Mouse (Mus musculus) embryonic fibroblast, embryonic 13.5 days (primary cell): ENCODE results near the gene Rad54l. TPM values are rescaled to one million over a fixed set of nuclear protein-coding genes. Genes with fewer than 3 reads are reported as not detected.
A peak's percentile ranks its signal among the peaks of the same experiment; 100 is the strongest.

Experiments
- H3K27ac ChIP-seq: 2 replicates; pipeline ENCODE4 v1.5.1; 2012; ENCODE audit warnings: low read length, control low read depth, inconsistent platforms; ENCODE audit not compliant: insufficient read depth
- H3K4me1 ChIP-seq: 2 replicates; pipeline ENCODE4 v1.6.1; 2011; ENCODE audit warnings: low read length; ENCODE audit not compliant: control insufficient read depth, insufficient read depth
- H3K4me3 ChIP-seq: 2 replicates; pipeline ENCODE4 v1.5.1; 2011; ENCODE audit warnings: mild to moderate bottlenecking, control low read depth, low read length; ENCODE audit not compliant: insufficient read depth
- CTCF ChIP-seq: IDR thresholded peaks from 2 replicates; pipeline ENCODE4 v1.5.1; 2011; ENCODE audit warnings: mild to moderate bottlenecking, control low read depth, low read length, moderate library complexity, borderline replicate concordance; ENCODE audit not compliant: insufficient read depth
- POLR2A ChIP-seq: IDR thresholded peaks from 2 replicates; pipeline ENCODE4 v1.6.1; 2011; ENCODE audit warnings: low read depth, mild to moderate bottlenecking, control low read depth, low read length, moderate library complexity
- polyA plus RNA-seq: library from polyadenylated mRNA; stranded (reverse); fragments of >200 nt; gene quantifications from 2 replicates; pipeline ENCODE4 v1.2.4, GENCODE M21; 2011; ENCODE audit warnings: low read depth; ENCODE audit not compliant: missing spikeins, insufficient read length

Rad54l gene
- polyA plus RNA-seq, 1 experiment: 12.9 TPM

- H3K4me3 ChIP-seq: no peak overlapping the region
- H3K4me1 ChIP-seq: no peaks in the 10 kb centered on the region
- no peak overlapping the region for H3K27ac ChIP-seq
- TF ChIP-seq CTCF (no peak), POLR2A (no peak)
Measured at GRCm38 (mm10) chr4:116142269-116142668, 18.8 kb upstream of the Rad54l start.

- no peak overlapping the region for H3K27ac ChIP-seq
- TF ChIP-seq POLR2A: no peak
- no peak for TF ChIP-seq CTCF
- no peaks in the 10 kb centered on the region for H3K4me1 ChIP-seq
- no peak overlapping the region for H3K4me3 ChIP-seq
Measured at GRCm38 (mm10) chr4:116141736-116142135, 18.2 kb upstream of the Rad54l start.

- no peak overlapping the region for H3K27ac ChIP-seq
- H3K4me1 ChIP-seq: no peaks in the 10 kb centered on the region
- TF ChIP-seq POLR2A (no peak), CTCF (no peak)
- no peak overlapping the region for H3K4me3 ChIP-seq
Measured at GRCm38 (mm10) chr4:116140801-116141574, 17.5 kb upstream of the Rad54l start.

DNA sequence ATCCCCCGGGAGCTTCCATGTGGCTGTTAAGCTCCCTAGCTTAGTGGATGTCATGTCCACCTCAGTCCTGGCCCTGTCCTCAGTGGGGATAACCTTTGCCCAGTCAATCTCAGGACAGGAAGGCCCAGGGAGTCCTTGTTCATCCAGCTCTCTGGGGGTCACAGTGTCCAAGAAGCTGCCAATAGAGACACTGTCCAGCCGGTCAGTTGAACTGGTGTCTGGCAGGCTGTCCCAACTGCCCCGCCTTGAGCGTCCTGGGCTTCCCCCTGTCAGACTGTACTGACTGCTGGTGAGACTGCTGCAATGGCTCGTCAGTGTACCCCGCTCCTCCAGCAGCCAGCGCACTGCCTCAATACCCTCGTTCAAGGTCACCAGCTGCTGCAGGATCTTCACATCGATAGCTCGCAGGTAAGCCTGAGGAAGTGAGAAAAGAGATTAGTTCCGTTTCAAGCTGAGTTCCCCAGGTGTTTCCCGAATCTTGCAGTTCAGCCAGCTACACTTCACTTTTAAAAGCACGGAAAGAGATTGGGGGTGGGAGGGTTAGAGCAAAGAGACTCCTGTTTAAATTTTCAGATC, 14.0 kb upstream of the Rad54l start:
- no peak for TF ChIP-seq POLR2A
- no peak overlapping the region for H3K4me3 ChIP-seq
- H3K4me1 ChIP-seq: no peaks in the 10 kb centered on the region
- no peak overlapping the region for H3K27ac ChIP-seq

GRCm38 (mm10) chr4:116134990-116135389, 11.5 kb upstream of the Rad54l start:
- Histone ChIP-seq H3K4me1 (no peaks in the 10 kb centered on the region), H3K27ac (no peak overlapping the region), H3K4me3 (no peak overlapping the region)
- TF ChIP-seq CTCF (no peak), POLR2A (no peak)

- no peak for TF ChIP-seq POLR2A
- no peak for TF ChIP-seq CTCF
- no peaks in the 10 kb centered on the region for H3K4me1 ChIP-seq
- no peak overlapping the region for H3K4me3 ChIP-seq
- H3K27ac ChIP-seq: no peak overlapping the region
Measured at GRCm38 (mm10) chr4:116133126-116133525, 9.6 kb upstream of the Rad54l start.

DNA sequence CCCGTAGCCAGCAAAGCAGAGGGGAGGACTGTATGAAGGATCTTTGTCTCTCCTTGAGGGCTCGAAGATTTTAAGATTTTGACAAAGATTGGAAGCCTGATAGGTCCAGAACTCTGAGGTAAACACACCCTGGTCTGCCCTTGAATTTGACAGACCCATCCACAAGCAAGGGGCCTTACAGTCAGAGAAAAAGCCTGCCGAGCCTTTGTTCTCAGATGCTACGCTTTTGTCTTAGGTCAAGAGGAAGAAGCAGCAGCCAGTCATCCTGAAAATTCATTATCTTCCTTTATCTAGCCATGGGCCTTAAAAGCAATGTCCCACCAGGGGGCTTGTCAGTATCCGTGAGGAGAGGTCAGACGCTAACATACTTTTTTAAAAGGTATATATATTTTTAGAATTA, 4.5 kb upstream of the Rad54l start:
- Histone ChIP-seq H3K27ac (no peak overlapping the region), H3K4me3 (no peak overlapping the region), H3K4me1 (no peaks in the 10 kb centered on the region)
- TF ChIP-seq POLR2A (no peak), CTCF (no peak)

GRCm38 (mm10) chr4:116125803-116126386, 2.4 kb upstream of the Rad54l start:
- H3K27ac ChIP-seq: no peak overlapping the region
- no peak overlapping the region for H3K4me3 ChIP-seq
- no peaks in the 10 kb centered on the region for H3K4me1 ChIP-seq
- TF ChIP-seq POLR2A (no peak), CTCF (no peak)

DNA sequence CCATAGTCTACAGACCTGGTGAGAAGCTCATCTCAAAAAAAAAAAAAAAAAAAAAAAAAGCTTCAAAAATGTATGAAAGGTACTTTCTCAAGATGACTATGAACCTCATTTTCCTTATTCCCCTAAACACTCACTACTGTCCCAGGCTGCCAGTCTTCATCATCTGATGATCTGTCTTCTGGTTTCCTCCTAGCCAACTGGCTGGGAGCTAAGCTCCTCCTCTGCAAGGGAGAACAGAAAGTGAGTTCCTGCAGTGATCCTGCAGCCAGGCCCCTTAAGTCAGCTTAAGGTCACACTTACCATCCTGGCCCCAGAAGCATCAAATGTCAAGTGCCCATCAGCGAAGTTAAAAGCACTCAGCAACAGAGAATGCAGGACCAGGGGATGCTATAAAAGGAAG, 728 bp downstream of the Rad54l start:
- no peaks in the 10 kb centered on the region for H3K4me1 ChIP-seq
- no peak overlapping the region for H3K27ac ChIP-seq
- H3K4me3 ChIP-seq: peak overlapping the region; percentile 82
- TF ChIP-seq CTCF: no peak
- TF ChIP-seq POLR2A: no peak

GRCm38 (mm10) chr4:116111486-116111885, 12.0 kb downstream of the Rad54l start:
- Histone ChIP-seq H3K4me3 (no peak overlapping the region), H3K27ac (no peak overlapping the region), H3K4me1 (no peaks in the 10 kb centered on the region)
- TF ChIP-seq POLR2A: no peak
- TF ChIP-seq CTCF: no peak

DNA sequence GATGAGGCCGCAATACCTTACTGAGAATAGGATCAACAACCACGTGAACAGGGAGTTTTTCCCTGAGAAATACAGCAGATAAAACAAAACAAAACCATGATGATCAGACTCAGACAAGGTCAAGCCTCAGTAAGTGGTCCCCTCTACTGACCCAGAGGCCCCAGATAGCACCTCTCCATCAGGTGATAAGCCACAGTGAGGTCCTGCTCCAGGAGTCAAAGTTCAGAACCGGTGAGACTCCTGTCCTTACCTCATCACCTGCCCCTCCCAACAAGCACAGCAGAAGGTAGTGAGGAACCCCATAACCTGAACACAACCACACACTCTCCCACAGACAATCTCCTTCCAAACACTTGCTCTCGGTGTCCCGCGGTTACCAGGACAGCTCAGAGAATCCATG, 12.8 kb downstream of the Rad54l start:
- Histone ChIP-seq H3K27ac (no peak overlapping the region), H3K4me3 (no peak overlapping the region)
- TF ChIP-seq CTCF (no peak), POLR2A (no peak)

More for the DNA sequence above, 12.8 kb downstream of the Rad54l start:
- no peaks in the 10 kb centered on the region for H3K4me1 ChIP-seq
